Mouse (Mus musculus): ENCODE results near the gene B3gat3. TPM values are rescaled to one million over a fixed set of nuclear protein-coding genes. Genes with fewer than 3 reads are reported as not detected.
A peak's percentile ranks its signal among the peaks of the same experiment; 100 is the strongest.
"Not testable (repeated sequence)": the region's sequence is repeated elsewhere in the genome, so short reads cannot be mapped to it uniquely, and the experiment has no call there.

B3gat3 gene
- total RNA-seq, 2 experiments from 2014 or later = 23.4 to 27.6 TPM

GRCm38 (mm10) chr19:8942276-8942964, 22.2 kb downstream of the B3gat3 start:
- DNase-seq = no peak

DNA sequence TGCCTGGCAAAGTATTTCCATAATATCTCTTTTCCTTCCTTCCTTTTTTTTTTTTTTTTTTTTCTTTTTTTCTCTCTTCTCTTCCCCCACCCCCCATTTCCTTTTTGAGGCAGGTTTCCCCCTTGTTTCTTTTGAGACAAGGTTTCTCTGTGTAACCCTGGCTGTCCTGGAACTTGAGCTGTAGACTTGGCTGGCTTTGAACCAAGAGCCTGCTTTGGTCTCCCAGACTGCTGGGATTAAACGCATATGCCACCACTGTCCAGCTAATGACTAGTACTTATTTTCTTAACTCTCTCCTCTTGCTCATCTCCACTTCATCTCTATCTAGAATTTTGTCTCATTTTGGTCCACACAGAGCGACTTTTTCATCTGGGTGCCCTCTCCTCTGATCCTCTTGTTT, 22.9 kb downstream of the B3gat3 start:
- no peak for DNase-seq

GRCm38 (mm10) chr19:8944062-8944461, 23.9 kb downstream of the B3gat3 start:
- no peak for DNase-seq

DNA sequence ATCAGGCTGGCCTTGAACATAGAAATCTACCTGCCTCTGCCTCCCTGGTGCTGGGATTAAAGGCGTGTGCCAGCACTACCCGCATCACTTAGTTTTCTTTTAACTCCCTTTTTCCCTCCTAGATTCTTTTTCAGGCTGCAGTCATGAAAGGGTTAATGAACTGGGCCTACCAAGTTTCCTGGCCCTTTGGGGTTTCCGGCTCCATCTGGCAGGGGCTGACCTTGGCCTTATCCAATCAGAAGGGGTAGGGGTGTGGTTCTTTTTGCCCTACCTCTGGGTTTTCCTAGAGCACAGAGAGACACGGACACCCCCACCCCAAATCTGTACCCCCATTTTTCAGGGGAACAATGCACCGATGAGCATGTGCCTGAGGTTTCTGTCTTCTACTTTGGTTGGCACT, 24.6 kb downstream of the B3gat3 start:
- peak; percentile 77 for DNase-seq

- DNase-seq = no peak
These were observed 25.1 kb downstream of the B3gat3 start for GRCm38 (mm10) chr19:8945251-8945650.

DNA sequence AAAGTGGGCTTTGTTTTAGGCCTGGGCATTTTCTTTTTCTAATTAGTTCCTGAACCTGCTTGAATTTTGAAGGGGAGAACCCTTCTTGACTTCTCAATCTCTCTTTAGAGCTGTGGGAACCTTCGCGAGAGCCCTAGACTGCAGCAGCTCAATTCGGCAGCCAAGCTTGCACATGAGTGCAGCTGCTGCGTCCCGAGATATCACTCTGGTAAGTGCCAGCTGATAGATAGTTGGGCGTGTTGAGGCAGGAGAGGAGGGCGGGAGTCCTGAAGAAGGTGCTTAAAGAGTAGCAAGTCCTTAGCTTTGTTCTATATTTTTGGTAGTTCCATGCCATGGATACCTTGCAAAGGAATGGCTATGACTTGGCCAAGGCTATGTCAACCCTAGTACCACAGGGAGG, 26.8 kb downstream of the B3gat3 start:
- DNase-seq = no peak

- DNase-seq = no peak
These were observed 30.0 kb downstream of the B3gat3 start for GRCm38 (mm10) chr19:8950190-8950589.

GRCm38 (mm10) chr19:8952241-8952640, 32.1 kb downstream of the B3gat3 start:
- no peak for DNase-seq

DNA sequence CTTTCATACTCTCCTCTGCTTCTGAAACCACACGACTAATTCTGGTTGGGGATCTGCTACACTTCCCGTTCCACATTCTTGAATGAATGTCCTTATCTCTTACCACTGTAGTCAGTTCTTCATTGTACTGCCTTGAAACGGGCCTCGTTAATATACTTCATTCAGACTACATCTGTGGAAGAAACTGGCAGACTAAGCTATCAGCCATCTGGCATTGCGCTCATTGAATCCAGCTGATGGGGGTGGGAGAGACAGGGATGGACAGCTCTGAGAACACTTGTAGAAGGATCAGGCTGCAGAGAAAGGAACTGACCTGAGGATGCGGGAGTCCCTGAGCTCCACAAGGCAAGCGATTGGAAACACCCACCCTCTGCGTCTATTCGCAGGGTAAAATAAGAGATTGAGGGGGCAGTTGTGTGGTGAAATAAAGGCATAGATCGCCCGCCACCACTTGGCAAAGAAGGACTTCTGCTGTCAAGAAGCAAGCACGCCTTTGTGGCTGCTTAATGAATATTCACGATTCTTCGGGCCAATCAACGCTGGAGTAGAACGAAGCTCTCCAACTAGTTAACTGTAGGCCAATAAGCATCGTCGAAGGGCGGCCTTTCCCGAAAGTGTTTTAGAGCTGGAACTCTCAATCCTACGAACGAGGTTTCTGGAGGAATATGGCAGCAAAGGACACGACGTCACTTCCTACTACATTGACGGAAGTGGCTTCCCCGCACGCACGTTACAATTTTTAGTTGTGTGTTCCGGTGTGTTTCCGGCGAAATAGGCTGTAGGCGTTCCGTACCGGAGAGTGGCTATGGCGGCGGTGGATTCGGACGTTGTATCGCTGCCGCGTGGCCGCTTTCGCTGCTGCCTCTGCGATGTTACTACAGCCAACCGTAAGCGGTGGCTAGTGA, 33.2 kb downstream of the B3gat3 start, which contains the start of gene Tut1:
TSS of gene Tut1 (plus strand) at position 713 of the 905 bp plus-strand sequence.
- peak; percentile 76 for DNase-seq

DNA sequence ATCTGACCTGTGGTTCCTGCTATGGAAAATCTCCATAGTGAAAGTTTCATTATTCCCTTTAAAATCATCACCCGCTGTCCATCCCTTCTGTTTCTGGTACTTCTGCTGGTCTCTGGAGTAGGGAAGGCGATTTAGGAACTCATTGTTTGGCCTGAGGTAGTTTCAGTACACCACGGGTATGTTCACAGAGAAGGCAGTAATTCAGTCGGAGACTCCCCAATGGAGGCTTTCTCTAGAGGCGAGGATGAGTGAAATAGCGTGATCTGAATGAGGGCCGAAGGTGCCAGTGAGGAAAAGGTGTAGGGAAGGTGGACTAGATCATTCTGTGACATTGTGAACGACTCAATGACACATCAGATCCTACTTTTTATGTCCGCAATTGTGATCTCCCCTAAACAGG, 34.0 kb downstream of the B3gat3 start:
- no peak for DNase-seq

DNA sequence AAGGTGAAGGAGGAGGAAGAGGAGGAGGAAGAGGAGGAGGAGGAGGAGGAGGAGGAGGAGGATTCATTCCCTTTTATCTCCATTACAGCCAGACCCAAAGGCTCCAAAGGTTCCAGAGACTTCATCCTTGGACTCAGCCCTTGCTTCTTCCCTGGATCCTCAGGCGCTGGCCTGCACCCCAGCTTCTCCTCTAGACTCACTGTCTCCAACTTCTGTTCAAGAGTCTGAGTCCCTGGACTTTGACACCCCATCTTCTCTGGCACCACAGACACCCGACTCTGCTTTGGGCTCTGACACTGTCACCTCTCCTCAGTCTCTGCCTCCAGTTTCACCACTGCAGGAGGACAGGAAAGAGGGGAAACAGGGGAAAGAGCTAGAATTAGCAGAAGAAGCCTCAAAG, 42.1 kb downstream of the B3gat3 start:
- no peak for DNase-seq

GRCm38 (mm10) chr19:8965075-8965474, 44.9 kb downstream of the B3gat3 start:
- no peak for DNase-seq

DNA sequence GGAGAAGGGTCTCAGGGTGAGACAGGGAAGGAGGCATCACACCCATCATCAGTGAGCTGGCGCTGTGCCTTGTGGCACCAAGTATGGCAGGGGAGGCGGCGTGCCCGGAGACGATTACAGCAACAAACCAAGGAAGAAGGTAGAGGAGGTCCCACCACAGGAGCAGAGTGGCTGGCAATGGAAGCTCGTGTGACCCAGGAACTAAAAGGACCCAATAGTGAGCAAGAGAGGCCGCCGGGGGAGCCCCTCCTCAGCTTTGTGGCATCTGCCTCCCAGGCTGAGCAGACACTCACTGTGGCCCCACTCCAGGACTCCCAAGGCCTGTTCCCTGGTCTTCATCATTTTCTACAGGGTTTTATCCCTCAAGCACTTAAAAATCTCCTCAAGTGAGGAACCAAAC, 45.6 kb downstream of the B3gat3 start:
- peak; percentile 31 for DNase-seq

DNA sequence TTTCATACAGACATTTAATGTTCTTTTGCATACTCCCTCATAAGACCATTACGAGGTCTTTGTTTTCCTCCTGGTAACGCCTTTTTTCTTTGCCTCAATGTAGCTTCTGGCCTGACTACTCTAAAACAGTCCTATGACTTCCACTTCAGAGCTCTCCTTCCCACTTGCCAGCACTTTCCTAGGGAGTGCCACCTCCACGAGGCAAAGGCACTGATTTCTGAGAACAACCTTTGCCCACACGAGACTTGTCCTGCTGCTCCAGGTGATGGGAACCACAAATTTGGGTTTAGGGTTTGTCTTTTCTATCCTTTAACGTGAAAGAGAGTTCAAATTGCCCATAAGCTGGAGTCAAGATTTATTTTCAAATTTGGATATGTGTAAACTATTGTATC, 46.0 kb downstream of the B3gat3 start:
- no peak for DNase-seq

DNA sequence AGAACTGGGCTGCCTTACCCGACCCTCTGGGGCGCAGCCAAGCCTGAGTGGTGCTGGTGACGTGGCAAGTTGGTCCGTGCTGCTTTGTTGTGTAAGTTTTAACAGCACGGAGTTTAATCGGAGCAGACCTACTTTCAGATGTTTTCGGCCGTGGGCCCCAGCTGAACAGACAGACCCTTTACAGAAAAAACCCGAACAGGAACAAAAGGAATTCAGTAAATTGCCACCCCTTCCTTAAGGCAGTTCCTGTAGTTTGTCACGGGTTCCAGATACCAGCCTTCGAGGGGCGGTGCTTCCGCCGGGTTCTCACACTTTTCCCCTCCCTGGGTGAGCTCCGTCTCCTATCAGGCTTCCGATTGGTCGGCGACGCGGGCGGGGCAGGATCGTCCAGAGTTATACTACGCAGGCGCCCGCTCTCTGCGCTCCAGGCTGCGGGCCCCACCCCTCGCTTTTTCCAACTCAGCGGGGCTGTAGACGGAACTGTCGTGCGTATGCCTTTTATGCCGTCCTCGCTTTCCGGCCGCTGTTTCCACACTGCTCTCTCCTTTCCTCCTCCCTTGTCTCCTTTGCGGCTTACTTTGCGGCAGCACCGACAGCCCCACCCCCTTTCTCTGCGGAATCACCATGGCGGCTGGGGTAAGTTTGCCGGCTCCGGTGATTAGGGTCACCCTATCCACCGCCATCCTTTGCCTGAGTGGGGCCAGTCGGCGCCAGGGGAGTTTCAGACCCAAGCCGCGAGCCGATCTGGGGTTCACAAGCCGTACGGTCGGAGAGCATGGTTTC, 46.6 kb downstream of the B3gat3 start, which contains the start of gene Eef1g:
TSS of gene Eef1g (plus strand) at position 452 of the 783 bp plus-strand sequence.
- DNase-seq = peak; percentile 94

DNA sequence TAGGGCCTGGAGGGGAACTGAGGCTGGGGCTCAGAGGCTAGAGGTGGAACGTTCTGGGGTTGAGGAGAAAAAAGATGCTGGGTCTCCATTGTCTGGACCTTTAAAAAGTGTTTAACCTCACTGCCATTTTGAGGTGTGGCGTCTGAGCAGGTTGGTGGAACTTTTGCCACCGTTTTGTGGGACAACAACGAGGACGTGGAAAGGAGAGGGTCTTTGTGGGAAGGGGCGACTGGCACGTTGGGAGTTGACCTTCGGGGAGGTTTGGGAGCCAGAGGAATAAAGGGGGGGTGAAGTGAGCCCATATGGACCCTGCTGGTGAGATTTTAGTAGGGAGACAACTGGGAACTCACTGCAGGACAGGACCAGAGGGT, 47.2 kb downstream of the B3gat3 start:
- DNase-seq = no peak

- DNase-seq = no peak
These were observed 47.7 kb downstream of the B3gat3 start for GRCm38 (mm10) chr19:8967893-8968292.

DNA sequence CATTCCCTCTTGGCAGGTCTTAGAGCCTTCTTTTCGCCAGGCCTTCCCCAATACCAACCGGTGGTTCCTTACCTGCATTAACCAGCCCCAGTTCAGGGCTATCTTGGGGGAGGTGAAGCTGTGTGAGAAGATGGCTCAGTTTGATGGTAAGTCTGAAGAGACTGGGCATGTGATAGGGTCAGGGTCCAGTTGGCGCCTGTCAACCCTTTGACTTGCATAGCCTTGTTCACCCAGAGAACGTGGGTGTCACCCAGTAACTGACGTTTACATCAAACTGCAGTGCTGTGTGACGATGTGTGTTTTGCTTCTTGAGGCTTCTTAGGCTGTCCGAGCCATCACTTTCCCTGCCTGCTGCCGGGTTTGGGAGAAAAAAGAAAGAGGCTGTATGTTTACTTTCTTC, 52.3 kb downstream of the B3gat3 start:
- DNase-seq = not testable (repeated sequence)

DNA sequence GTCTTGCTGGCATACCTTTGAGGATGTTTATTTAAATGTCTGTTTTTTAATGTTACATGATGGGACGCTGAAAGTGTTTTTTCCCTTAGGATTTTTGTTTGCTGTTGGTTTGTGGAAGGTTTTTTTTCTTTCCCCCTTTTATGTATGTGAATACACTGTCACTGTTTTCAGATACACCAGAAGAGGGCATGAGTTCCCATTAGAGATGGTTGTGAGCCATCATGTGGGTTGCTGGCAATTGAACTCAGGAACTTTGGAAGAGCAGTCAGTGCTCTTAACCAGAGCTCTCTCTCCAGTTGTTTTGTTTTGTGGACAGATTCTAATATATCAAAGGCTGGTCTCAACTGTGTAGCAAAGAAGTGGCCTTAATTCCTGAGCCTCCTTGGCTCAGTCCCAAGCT, 54.5 kb downstream of the B3gat3 start:
- no peak for DNase-seq

DNA sequence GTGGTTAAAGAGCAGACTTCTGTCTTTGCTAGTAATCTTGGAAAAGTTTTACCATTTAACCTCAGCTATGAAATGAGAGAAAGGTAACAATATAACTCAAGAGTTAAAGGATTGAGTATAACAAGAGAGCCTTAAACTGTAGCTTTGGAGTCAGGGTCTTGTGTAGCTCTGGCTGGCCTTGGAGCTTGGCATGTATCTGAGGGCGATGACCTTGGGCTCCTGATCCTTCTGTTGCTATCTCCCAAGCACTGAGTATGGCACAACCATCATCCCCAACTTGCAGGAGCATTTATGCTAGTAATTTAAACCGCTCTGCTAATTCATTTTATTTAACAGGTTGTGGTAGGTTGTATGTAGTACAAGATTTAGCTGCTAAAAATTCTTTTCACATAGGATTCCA, 55.3 kb downstream of the B3gat3 start:
- DNase-seq = no peak

GRCm38 (mm10) chr19:8976535-8976934, 56.4 kb downstream of the B3gat3 start:
- DNase-seq = peak; percentile 52

Measured in gastrocnemius, postnatal 10 days (tissue).